Mouse (Mus musculus) forebrain, embryonic 11.5 days (tissue): Measurements from ENCODE around the gene Usp9x. TPM values are rescaled to one million over a fixed set of nuclear protein-coding genes. Genes with fewer than 3 reads are reported as not detected.

Source experiments
- ATAC-seq: fragments of 200-750 bp; cut with Nextera tagmentation; replicated peaks from 2 replicates; pipeline ENCODE4 v1.8.0; 2017; ENCODE audit warnings: moderate TSS enrichment; ENCODE audit not compliant: low FRiP score
- DNase-seq: peaks from one replicate; pipeline ENCODE4 v3.0.0-alpha.2; 2017; ENCODE audit warnings: low spot score
- H3K27ac ChIP-seq: fragments of 300-500 bp; sonication (generic); 2 replicates; pipeline ENCODE4 v1.5.1; 2014; ENCODE audit warnings: low read depth, low read length
- H3K27me3 ChIP-seq: fragments of 300-500 bp; sonication (generic); 2 replicates; pipeline ENCODE4 v1.6.1; 2014; ENCODE audit warnings: mild to moderate bottlenecking, low read length, mixed read lengths; ENCODE audit not compliant: control insufficient read depth, insufficient read depth
- H3K36me3 ChIP-seq: fragments of 300-500 bp; sonication (generic); 2 replicates; pipeline ENCODE4 v1.6.1; 2014; ENCODE audit warnings: mild to moderate bottlenecking, low read length, moderate library complexity, mixed read lengths; ENCODE audit not compliant: control insufficient read depth, insufficient read depth
- H3K4me1 ChIP-seq: fragments of 300-500 bp; sonication (generic); replicated peaks from 2 replicates; pipeline ENCODE4 v1.6.1; 2014; ENCODE audit warnings: low read length, mixed read lengths; ENCODE audit not compliant: control insufficient read depth, insufficient read depth
- H3K4me2 ChIP-seq: fragments of 300-500 bp; sonication (generic); 2 replicates; pipeline ENCODE4 v1.6.1; 2014; ENCODE audit warnings: low read depth, mild to moderate bottlenecking, low read length, moderate library complexity, mixed read lengths; ENCODE audit not compliant: severe bottlenecking
- H3K4me3 ChIP-seq: fragments of 300-500 bp; sonication (generic); 2 replicates; pipeline ENCODE4 v1.5.1; 2014; ENCODE audit warnings: low read depth, low read length
- H3K9ac ChIP-seq: fragments of 300-500 bp; sonication (generic); 2 replicates; pipeline ENCODE4 v1.6.1; 2014; ENCODE audit warnings: low read length
- H3K9me3 ChIP-seq: fragments of 300-500 bp; sonication (generic); 2 replicates; pipeline ENCODE4 v1.6.1; 2016; ENCODE audit warnings: low read length, mixed read lengths; ENCODE audit not compliant: control insufficient read depth
- WGBS: fragments of 180-500 bp; shearing (Covaris S2); extraction: QIAGEN DNeasy Blood & Tissue Kit; methylation state at CpG from one replicate; pipeline ENCODE4 v1.1.7; 2014; 5-methylcytosine and 5-hydroxymethylcytosine counted together
- polyA plus RNA-seq: library from polyadenylated mRNA; unstranded; fragments of >200 nt; fragmentation: Nextera tagmentation; extraction: Ambion mirVana; gene quantifications from 2 replicates; pipeline ENCODE4 v1.2.1, GENCODE M21; 2014

The Usp9x gene
- polyA plus RNA-seq, 1 experiment from 2014 or later = 76.0 TPM

DNA sequence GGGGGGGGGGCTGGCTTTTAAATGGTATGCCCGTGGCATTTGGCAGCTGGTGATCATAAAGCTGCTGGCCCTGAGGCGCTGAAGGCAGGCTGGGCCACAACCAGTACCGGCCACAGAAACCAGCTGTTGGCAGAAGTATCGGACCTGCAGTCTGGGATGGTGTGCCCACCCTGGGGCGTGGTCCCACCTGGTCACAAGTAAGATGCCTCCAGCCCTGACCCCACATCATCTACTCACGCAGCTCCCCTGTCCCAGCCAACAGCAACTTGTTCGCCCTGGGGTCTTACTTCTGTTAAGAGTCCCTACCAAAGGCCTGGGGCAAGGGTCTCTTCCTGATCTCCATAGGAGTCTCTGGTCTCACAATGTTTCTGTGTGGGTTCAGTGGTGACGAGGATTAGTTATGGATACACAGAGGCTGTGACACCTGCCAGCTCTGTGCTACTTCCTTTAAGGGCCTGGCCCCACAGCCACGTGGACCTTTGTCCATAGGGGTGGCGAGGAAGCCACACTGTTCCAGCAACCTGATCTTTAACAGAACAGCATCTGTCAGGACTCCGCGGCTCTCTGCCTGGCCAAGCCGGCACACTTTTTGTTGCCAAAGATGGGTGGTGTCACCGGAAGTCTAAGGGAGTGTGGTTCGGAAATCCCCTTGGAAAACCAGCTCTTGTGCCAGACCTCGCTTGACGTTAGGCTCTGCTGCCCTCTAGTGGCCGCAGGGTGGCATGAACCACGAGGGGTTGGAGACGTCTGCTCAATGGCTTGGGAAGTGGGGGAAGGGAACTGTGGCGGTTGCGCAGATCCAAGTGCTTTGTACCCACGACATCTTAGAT lies 136.4 kb downstream of the Usp9x start:
- ATAC-seq (peak; percentile 95), DNase-seq (peak; percentile 94)
- peak overlapping the region; percentile 47; the same call in 1 of the 2 replicates for H3K4me2 ChIP-seq
- no peaks in the 10 kb centered on the region for H3K4me1 ChIP-seq
- WGBS = 32% methylated on average over 23 of the region's 23 CpGs
- no peaks in the 10 kb centered on the region for H3K36me3 ChIP-seq
- no peaks in the 10 kb centered on the region for H3K9me3 ChIP-seq
- H3K27me3 ChIP-seq = no peaks in the 10 kb centered on the region; the same call in 1 of the 2 replicates
- H3K27ac ChIP-seq = no peak overlapping the region
- peak overlapping the region; percentile 5; the same call in 1 of the 2 replicates for H3K4me3 ChIP-seq
- H3K9ac ChIP-seq = peak overlapping the region; percentile 32; the same call in 1 of the 2 replicates

DNA sequence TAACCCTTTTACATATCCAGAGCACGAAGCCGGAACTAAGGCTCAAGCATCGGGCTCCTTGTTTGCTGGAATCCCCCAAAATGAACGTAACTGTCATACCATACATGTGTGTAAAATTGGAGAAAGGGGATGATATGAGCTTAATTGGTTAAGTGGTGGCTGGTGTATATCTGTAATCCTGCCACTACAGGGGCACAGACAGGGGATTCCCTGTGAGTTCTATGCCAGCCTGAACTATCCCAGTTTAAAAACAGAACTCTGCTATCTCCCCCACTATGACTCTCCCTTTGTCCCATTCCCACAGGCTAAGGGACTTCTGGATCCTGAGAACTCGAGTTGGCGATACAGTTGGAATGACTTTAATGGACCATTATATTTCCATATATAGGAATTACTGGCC lies 137.1 kb downstream of the Usp9x start:
- Histone ChIP-seq H3K4me2 (peak overlapping the region; percentile 47; the same call in 1 of the 2 replicates), H3K4me1 (no peaks in the 10 kb centered on the region), H3K4me3 (no peak overlapping the region), H3K9me3 (no peaks in the 10 kb centered on the region), H3K36me3 (no peaks in the 10 kb centered on the region), H3K9ac (peak overlapping the region; percentile 27; the same call in 1 of the 2 replicates), H3K27ac (no peak overlapping the region), H3K27me3 (no peaks in the 10 kb centered on the region; the same call in 1 of the 2 replicates)
- DNase-seq (no peak), ATAC-seq (peak; percentile 35; the same call in 1 of the 2 replicates)
- WGBS = 42% methylated on average over 6 of the region's 6 CpGs

DNA sequence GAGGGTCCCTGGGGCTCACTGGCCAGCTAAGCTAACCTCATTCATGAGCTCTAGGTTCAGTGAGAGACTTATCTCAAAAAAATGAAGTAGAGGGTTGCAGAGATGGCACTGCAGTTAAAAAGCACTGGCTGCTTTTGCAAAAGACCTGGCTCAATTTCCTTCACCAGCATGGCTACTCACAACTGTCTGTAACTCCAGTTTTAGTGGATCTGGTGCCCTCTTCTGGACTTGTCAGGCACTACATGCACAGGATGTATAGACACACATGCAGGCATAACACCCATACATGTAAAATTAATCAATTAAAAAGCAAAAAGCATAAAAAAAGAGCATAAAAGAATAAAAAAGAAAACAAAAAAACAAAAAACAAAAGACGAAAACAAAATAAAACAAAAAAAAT lies 143.0 kb downstream of the Usp9x start:
- Histone ChIP-seq H3K36me3 (no peaks in the 10 kb centered on the region), H3K9ac (no peak overlapping the region), H3K4me1 (no peaks in the 10 kb centered on the region), H3K4me3 (no peak overlapping the region), H3K4me2 (no peak overlapping the region), H3K27ac (no peak overlapping the region), H3K27me3 (no peaks in the 10 kb centered on the region; the same call in none of the 2 replicates), H3K9me3 (no peaks in the 10 kb centered on the region)
- DNase-seq (no peak), ATAC-seq (no peak)
- 77% methylated on average over 1 of the region's 1 CpGs for WGBS

Other genes with a start within 250 kb of the Usp9x start
- 193 and 198 TPM in 2 replicates for gene Ddx3x, start 209.5 kb downstream of the Usp9x start, polyA plus RNA-seq